Mouse (Mus musculus) intestine, embryonic 15.5 days (tissue): ENCODE results near the gene Oard1. TPM values are rescaled to one million over a fixed set of nuclear protein-coding genes. Genes with fewer than 3 reads are reported as not detected.

Experiments
- ATAC-seq: fragments of 200-750 bp; cut with Nextera tagmentation; 2 replicates; pipeline ENCODE4 v1.8.0; 2017; ENCODE audit warnings: moderate TSS enrichment, moderate library complexity
- H3K27ac ChIP-seq: fragments of 300-500 bp; sonication (generic); 2 replicates; pipeline ENCODE4 v1.5.1; 2015; ENCODE audit warnings: mild to moderate bottlenecking, inconsistent platforms
- H3K27me3 ChIP-seq: fragments of 300-500 bp; sonication (generic); replicated peaks from 2 replicates; pipeline ENCODE4 v1.6.1; 2015; ENCODE audit warnings: inconsistent platforms
- H3K36me3 ChIP-seq: fragments of 300-500 bp; sonication (generic); 2 replicates; pipeline ENCODE4 v1.6.1; 2015; ENCODE audit warnings: inconsistent platforms
- H3K4me1 ChIP-seq: fragments of 300-500 bp; sonication (generic); replicated peaks from 2 replicates; pipeline ENCODE4 v1.6.1; 2015; ENCODE audit warnings: inconsistent platforms
- H3K4me2 ChIP-seq: fragments of 300-500 bp; sonication (generic); replicated peaks from 2 replicates; pipeline ENCODE4 v1.6.1; 2015; ENCODE audit warnings: mild to moderate bottlenecking, inconsistent platforms
- H3K4me3 ChIP-seq: fragments of 300-500 bp; sonication (generic); replicated peaks from 2 replicates; pipeline ENCODE4 v1.5.1; 2015; ENCODE audit warnings: inconsistent platforms
- H3K9ac ChIP-seq: fragments of 300-500 bp; sonication (generic); 2 replicates; pipeline ENCODE4 v1.6.1; 2015; ENCODE audit warnings: inconsistent platforms
- H3K9me3 ChIP-seq: fragments of 300-500 bp; sonication (generic); 2 replicates; pipeline ENCODE4 v1.6.1; 2016; ENCODE audit warnings: inconsistent platforms
- WGBS: fragments of 180-500 bp; shearing (Covaris S2); methylation state at CpG from one replicate; pipeline ENCODE4 v1.1.7; 2015; 5-methylcytosine and 5-hydroxymethylcytosine counted together
- polyA plus RNA-seq: library from polyadenylated mRNA; unstranded; fragments of >200 nt; fragmentation: Nextera tagmentation; extraction: Ambion mirVana; gene quantifications from 2 replicates; pipeline ENCODE4 v1.2.1, GENCODE M21; 2015

The Oard1 gene
- polyA plus RNA-seq, 1 experiment from 2014 or later = 73.2 TPM

GRCm38 (mm10) chr17:48411241-48411640 lies 1.4 kb downstream of the Oard1 start:
- no peaks in the 10 kb centered on the region for H3K27me3 ChIP-seq
- peak overlapping the region; percentile 79 for H3K4me3 ChIP-seq
- no peaks in the 10 kb centered on the region for H3K9me3 ChIP-seq
- peak overlapping the region; percentile 96; the same call in 1 of the 2 replicates for H3K27ac ChIP-seq
- peaks cover 19% of the 10 kb centered on the region for H3K4me1 ChIP-seq
- peaks cover 16% of the 10 kb centered on the region for H3K36me3 ChIP-seq
- no peak for ATAC-seq
- 31% methylated on average over 8 of the region's 8 CpGs for WGBS
- peak overlapping the region; percentile 64 for H3K9ac ChIP-seq
- peak overlapping the region; percentile 68 for H3K4me2 ChIP-seq

GRCm38 (mm10) chr17:48416011-48416410 lies 6.2 kb downstream of the Oard1 start:
- ATAC-seq = no peak
- Histone ChIP-seq H3K27ac (no peak overlapping the region), H3K36me3 (peaks cover 19% of the 10 kb centered on the region), H3K4me1 (peaks cover 16% of the 10 kb centered on the region; the same call in 1 of the 2 replicates), H3K4me3 (no peak overlapping the region), H3K9me3 (no peaks in the 10 kb centered on the region), H3K27me3 (no peaks in the 10 kb centered on the region), H3K4me2 (no peak overlapping the region), H3K9ac (no peak overlapping the region)
- WGBS = 79% methylated on average over 7 of the region's 7 CpGs

- Histone ChIP-seq H3K27ac (no peak overlapping the region), H3K36me3 (peaks cover 19% of the 10 kb centered on the region), H3K4me1 (peaks cover 10% of the 10 kb centered on the region; the same call in 1 of the 2 replicates), H3K9me3 (no peaks in the 10 kb centered on the region), H3K9ac (no peak overlapping the region), H3K4me3 (no peak overlapping the region), H3K4me2 (no peak overlapping the region), H3K27me3 (no peaks in the 10 kb centered on the region)
- peak; percentile 62 for ATAC-seq
- 87% methylated on average over 14 of the region's 14 CpGs for WGBS
These were observed 6.8 kb downstream of the Oard1 start for GRCm38 (mm10) chr17:48416425-48417195.

GRCm38 (mm10) chr17:48417521-48417920 lies 7.7 kb downstream of the Oard1 start:
- 82% methylated on average over 6 of the region's 6 CpGs for WGBS
- H3K4me2 ChIP-seq = peak overlapping the region; percentile 20; the same call in 1 of the 2 replicates

GRCm38 (mm10) chr17:48418174-48418573 lies 8.4 kb downstream of the Oard1 start:
- peak; percentile 92 for ATAC-seq
- Histone ChIP-seq H3K36me3 (peaks cover 19% of the 10 kb centered on the region), H3K27me3 (no peaks in the 10 kb centered on the region), H3K9ac (no peak overlapping the region), H3K4me3 (0 out of 2 replicates have a peak overlapping the region, but pooled peaks have one; percentile 1), H3K4me1 (peaks cover 9% of the 10 kb centered on the region; the same call in 1 of the 2 replicates), H3K27ac (peak overlapping the region; percentile 70), H3K4me2 (peak overlapping the region; percentile 45), H3K9me3 (no peaks in the 10 kb centered on the region)
- 49% methylated on average over 7 of the region's 7 CpGs for WGBS

More at GRCm38 (mm10) chr17:48417521-48417920, 7.7 kb downstream of the Oard1 start:
- no peak overlapping the region for H3K9ac ChIP-seq
- peaks cover 9% of the 10 kb centered on the region; the same call in 1 of the 2 replicates for H3K4me1 ChIP-seq
- H3K36me3 ChIP-seq = peaks cover 19% of the 10 kb centered on the region
- no peaks in the 10 kb centered on the region for H3K9me3 ChIP-seq
- peak overlapping the region; percentile 70 for H3K27ac ChIP-seq
- no peaks in the 10 kb centered on the region for H3K27me3 ChIP-seq
- no peak; the same call in 1 of the 2 replicates for ATAC-seq
- no peak overlapping the region for H3K4me3 ChIP-seq

GRCm38 (mm10) chr17:48418781-48419180 lies 9.0 kb downstream of the Oard1 start:
- 0 out of 2 replicates have a peak overlapping the region, but pooled peaks have one; percentile 1 for H3K4me3 ChIP-seq
- H3K27me3 ChIP-seq = no peaks in the 10 kb centered on the region
- peak overlapping the region; percentile 70 for H3K27ac ChIP-seq
- WGBS = 75% methylated on average over 1 of the region's 1 CpGs
- peak; percentile 11 for ATAC-seq
- H3K9me3 ChIP-seq = no peaks in the 10 kb centered on the region
- peaks cover 19% of the 10 kb centered on the region for H3K36me3 ChIP-seq
- H3K4me1 ChIP-seq = peaks cover 9% of the 10 kb centered on the region; the same call in 1 of the 2 replicates
- H3K4me2 ChIP-seq = peak overlapping the region; percentile 45
- H3K9ac ChIP-seq = peak overlapping the region; percentile 1; the same call in 1 of the 2 replicates

- Histone ChIP-seq H3K27ac (no peak overlapping the region), H3K4me2 (no peak overlapping the region), H3K9ac (no peak overlapping the region), H3K27me3 (no peaks in the 10 kb centered on the region), H3K4me3 (no peak overlapping the region), H3K9me3 (no peaks in the 10 kb centered on the region), H3K36me3 (peaks cover 14% of the 10 kb centered on the region), H3K4me1 (peaks cover 9% of the 10 kb centered on the region; the same call in 1 of the 2 replicates)
- ATAC-seq = no peak
- WGBS = 63% methylated on average over 2 of the region's 2 CpGs
These were observed 9.8 kb downstream of the Oard1 start for GRCm38 (mm10) chr17:48419571-48419970.

- no peak for ATAC-seq
- Histone ChIP-seq H3K4me3 (no peak overlapping the region), H3K9me3 (no peaks in the 10 kb centered on the region), H3K4me2 (no peak overlapping the region), H3K36me3 (no peaks in the 10 kb centered on the region), H3K9ac (no peak overlapping the region), H3K4me1 (peaks cover 21% of the 10 kb centered on the region), H3K27ac (no peak overlapping the region), H3K27me3 (no peaks in the 10 kb centered on the region)
- 83% methylated on average over 9 of the region's 9 CpGs for WGBS
These were observed 14.4 kb downstream of the Oard1 start for GRCm38 (mm10) chr17:48424237-48424636.

- H3K4me2 ChIP-seq = peak overlapping the region; percentile 30; the same call in 1 of the 2 replicates
- peak overlapping the region; percentile 68 for H3K27ac ChIP-seq
- H3K9me3 ChIP-seq = no peaks in the 10 kb centered on the region
- no peak overlapping the region for H3K4me3 ChIP-seq
- no peaks in the 10 kb centered on the region for H3K36me3 ChIP-seq
- 28% methylated on average over 9 of the region's 9 CpGs for WGBS
- H3K4me1 ChIP-seq = peaks cover 32% of the 10 kb centered on the region
- no peaks in the 10 kb centered on the region for H3K27me3 ChIP-seq
- H3K9ac ChIP-seq = no peak overlapping the region
- peak; percentile 50; the same call in 1 of the 2 replicates for ATAC-seq
These were observed 16.2 kb downstream of the Oard1 start for GRCm38 (mm10) chr17:48425823-48426612.

GRCm38 (mm10) chr17:48426991-48427750 lies 17.4 kb downstream of the Oard1 start:
- peaks cover 39% of the 10 kb centered on the region for H3K4me1 ChIP-seq
- H3K9ac ChIP-seq = no peak overlapping the region
- WGBS = 55% methylated on average over 13 of the region's 13 CpGs
- no peaks in the 10 kb centered on the region for H3K36me3 ChIP-seq
- H3K4me3 ChIP-seq = no peak overlapping the region
- ATAC-seq = peak; percentile 35
- no peaks in the 10 kb centered on the region for H3K9me3 ChIP-seq
- peak overlapping the region; percentile 1 for H3K27ac ChIP-seq
- H3K27me3 ChIP-seq = no peaks in the 10 kb centered on the region
- H3K4me2 ChIP-seq = no peak overlapping the region

- H3K4me3 ChIP-seq = no peak overlapping the region
- H3K9me3 ChIP-seq = no peaks in the 10 kb centered on the region
- peaks cover 46% of the 10 kb centered on the region for H3K4me1 ChIP-seq
- H3K36me3 ChIP-seq = no peaks in the 10 kb centered on the region
- peak overlapping the region; percentile 55 for H3K27ac ChIP-seq
- H3K27me3 ChIP-seq = no peaks in the 10 kb centered on the region
- ATAC-seq = no peak
- WGBS = 53% methylated on average over 11 of the region's 11 CpGs
- H3K9ac ChIP-seq = no peak overlapping the region
- no peak overlapping the region for H3K4me2 ChIP-seq
These were observed 18.2 kb downstream of the Oard1 start for GRCm38 (mm10) chr17:48427852-48428530.
